Mouse (Mus musculus): Measurements from ENCODE around the gene Tubb4a.
"Not testable (repeated sequence)": the region's sequence is repeated elsewhere in the genome, so short reads cannot be mapped to it uniquely, and the experiment has no call there.

The Tubb4a gene

DNA sequence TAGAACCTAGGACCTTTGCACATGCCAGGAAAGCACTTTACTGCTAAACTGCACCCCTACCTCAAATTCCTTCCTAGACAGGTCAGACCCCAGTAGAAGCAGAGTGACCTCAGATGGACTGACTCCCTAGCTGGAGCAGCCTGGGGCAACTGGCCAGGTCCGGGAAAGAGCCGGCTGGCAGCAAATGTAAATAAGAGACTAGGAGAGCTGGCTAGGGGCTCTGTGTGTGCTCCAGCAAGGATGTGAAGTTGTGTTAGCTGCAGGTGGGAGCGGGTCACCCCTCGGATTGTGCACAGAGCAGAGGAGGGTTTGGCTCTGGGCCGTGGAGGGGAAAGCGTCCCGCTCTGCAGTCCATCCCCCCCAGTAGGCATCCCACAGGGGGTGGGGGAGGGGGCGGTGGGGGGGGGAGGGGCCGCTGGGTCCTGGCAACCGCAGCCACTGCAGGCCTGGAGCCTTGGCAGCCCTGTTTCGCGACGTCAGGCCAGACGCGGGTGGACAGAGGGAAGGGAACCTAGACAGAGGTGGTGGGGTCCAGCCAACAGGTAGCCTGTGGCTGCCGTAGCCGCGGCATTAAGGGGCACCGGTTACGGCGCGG, 28.6 kb downstream of the Tubb4a start, which contains the start of gene Crb3:
Gene Crb3, plus strand, starts transcription at position 215 of the 595 bp plus-strand sequence.
- DNase-seq (ENCODE audit: low read depth, low spot score): no peak

DNA sequence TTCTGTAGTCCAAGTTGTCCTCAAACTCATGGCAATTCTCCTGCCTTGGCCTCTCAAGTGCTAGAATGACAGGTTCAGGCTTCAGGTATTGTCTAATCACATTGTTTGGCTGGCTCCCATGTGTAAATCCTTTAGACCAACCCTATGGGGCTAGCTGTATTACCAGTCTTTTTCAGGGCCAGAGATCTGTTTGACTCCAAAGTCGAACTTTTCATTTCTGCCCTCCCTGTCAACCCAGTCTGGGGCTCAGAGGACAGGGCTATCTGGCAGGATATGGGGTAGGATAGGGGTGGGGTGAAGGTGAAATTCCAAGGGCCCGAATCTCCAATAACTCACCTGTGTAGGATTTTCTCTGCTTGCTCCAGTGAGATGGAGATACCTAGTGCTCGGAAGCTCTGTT, 31.3 kb downstream of the Tubb4a start:
- no peak for DNase-seq (ENCODE audit: low read depth, low spot score)

DNA sequence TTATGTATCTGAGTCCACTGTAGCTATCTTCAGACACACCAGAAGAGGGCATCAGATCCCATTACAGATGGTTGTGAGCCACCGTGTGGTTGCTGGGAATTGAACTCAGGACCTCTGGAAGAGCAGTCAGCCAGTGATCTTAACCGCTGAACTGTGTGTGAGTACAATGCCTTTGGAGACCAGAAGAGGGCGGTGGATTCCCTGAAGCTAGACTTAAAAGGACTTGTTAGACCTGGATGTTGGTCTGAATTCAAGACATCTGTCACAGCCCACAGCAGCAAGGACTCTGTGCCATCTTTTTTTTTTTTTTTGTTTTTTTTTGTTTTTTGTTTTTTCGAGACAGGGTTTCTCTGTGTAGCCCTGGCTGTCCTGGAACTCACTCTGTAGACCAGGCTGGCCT, 35.9 kb downstream of the Tubb4a start:
- not testable (repeated sequence) for DNase-seq (ENCODE audit: low read depth, low spot score)

DNA sequence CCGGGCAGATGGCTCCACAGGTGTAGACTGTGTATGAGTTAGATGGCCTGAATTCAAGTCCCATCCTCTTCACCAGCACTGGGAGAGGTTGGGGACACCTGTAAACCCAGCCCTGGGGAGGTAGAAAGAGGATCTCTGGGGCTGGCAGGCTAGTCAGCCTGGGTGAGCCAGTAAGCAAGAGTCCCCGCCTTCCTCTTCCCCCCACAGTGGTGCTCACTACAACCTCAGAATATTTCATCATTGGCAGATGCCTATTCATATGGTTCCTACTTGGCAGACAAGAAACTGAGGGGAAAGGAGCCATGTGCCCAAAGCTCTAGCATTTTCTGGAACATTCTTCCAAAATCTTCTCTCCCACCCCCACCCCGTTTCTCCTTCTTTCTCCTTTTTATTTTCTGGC, 38.8 kb downstream of the Tubb4a start:
- DNase-seq (ENCODE audit: low read depth, low spot score): no peak

DNA sequence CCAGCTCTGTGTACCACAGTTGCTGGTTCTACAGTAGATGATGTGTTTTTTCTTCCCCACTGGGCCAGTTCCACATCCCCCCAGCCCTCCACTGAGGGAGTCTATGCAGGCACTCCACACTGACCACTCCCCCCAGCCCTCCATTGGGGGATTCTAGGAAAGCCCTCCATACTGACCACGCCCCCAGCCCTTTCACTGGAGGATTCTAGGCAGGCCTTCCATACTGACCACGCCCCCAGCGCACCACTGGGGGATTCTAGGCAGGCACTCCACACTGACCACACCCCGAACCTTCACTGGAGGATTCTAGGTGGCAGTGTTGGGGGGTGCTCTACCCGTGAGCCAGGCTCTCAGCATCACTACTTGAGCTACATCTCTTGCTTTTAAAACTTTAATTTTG, 40.2 kb downstream of the Tubb4a start:
- no peak for DNase-seq (ENCODE audit: low read depth, low spot score)

DNA sequence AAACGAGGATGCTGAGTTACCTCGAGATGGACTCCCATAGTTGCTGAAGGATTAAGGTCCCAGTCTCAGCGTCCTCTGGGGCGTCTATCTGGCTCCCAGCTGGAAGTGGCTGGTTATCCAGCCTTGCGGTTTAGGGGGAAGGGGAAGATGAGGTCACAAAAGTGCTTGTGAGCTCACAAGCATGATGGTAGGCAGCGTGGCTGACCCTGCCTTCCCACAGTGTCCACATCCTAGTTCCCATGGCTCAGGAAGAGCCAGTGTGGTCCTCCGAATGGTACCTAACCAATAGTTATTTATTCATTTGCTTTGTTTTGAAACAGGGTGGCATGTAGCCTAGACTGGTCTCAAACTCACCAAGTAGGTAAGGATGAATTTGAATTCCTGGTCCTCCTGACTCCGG, 46.0 kb downstream of the Tubb4a start, which contains the start of gene Slc25a41:
Gene Slc25a41, minus strand, starts transcription at position 101 of the 400 bp plus-strand sequence.
- DNase-seq (ENCODE audit: low read depth, low spot score): no peak

DNA sequence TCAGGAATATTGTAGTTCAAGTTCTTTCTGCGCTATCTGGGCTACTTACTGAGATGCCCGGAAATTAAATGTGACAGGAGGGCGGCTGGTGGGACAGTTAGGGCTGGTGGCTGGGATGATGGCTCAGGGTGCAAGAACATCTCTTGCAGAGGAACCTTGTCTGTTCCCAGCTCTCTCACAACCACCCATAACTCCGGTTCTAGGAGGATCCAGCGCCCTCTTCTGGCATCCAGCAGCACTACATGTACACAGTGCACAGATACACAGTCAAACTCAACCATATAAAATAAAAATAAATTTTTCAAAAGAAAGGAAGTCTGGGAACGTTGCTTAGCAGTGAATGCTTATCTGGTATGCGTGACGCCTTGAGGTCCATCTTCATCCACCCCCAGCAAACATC, 48.6 kb downstream of the Tubb4a start:
- no peak for DNase-seq (ENCODE audit: low read depth, low spot score)

DNA sequence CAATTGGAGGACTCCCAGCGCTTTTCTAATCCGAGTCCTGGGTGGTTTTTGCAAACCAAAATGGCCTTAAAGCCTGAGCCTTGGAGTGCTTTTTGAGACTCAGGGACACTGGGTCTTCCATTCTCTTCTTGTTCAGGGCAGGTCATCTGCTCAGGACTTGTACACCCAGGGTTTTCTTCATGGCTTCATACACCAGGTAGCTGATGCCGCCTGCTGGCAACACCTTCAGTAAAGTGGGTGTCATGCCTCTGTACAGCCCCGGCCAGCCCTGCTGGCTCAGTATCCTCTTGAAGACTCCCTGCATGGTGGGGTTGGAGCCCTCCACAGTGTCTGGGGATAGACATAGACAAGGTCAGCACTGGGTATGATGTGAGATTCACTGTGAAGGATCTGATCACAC, 54.7 kb downstream of the Tubb4a start:
- DNase-seq (ENCODE audit: low read depth, low spot score): no peak

DNA sequence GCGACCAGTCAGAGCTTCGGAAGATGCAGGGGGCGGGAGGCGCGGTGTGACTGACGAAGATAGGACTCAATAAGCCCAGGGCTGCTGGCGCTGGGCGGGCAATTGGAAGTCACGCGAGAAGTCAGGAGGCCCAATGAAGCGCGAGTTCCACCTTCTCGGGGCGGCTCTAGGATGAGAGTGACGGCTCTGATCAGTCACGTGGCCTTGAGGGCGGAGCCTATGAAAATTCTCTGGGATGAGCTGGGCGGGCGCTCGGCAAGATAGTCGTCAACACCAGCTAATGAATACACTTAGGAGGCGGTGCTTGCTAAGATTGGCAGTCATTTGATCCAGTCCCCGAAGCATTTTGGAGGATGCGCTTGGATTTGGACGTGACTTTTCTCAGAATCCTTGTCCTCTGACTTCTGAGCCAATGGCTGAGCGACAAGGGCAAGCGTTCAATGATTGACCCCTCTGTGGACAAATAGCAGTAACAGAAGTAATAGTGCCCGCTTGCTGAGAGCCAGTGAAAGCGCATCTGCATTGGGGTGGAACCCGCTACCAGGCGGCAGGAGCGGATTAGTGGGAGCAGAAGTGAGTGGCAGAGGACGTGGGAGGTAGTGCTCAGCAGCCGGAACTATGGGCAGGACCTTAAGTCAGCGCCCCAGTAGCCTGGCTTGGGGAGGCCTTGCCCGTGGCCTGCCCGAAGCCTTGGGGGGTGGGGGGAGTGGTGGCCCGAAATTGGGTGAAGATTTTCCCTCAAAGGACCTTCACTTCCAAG, 55.7 kb downstream of the Tubb4a start:
- peak; percentile 100 for DNase-seq (ENCODE audit: low read depth, low spot score)

DNA sequence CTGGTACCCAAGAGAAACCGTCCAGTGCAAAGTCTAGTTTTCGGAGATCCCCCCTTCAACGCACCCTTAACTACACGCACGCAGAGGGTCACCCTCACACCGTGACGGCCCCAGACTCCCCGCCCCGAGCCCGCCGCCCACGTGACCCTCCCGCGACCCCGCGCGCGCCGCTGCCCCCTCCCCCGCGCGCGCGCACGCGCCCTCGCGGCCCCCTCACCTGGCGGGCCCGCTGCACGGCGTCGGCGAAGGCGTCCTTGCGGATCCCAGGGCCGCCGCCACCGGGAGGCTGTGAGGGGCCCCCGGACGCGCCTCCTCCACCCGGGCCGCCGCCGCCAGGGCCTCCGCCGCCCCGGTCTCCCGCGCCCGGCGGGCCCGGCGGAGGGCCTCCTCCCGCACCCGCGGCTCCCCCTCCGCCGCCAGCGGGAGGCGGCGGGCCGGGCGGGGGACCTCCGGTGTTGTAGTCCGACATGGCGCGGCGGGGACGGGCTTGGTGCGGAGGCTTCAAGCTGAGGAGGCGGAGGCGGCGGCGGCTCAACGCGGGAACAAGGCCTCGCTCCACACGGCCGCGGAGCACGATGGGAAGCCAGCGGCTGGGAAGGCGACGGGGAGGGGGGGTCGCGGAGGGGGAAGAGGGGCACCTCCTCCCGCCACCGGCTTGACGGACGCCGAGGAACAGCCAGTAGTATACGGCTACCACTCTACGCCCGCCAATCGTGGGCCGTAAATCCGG, 56.5 kb downstream of the Tubb4a start, which contains the start of gene Khsrp:
Gene Khsrp, minus strand, starts transcription at position 592 of the 730 bp plus-strand sequence.
- peak; percentile 17 for DNase-seq (ENCODE audit: low read depth, low spot score)
